Mouse (Mus musculus) spleen, adult 12 weeks (tissue): ENCODE measurements around the gene Hist1h2bn.
"Not testable (repeated sequence)": the region's sequence is repeated elsewhere in the genome, so short reads cannot be mapped to it uniquely, and the experiment has no call there.

Experiments
- DNase-seq: peaks from one replicate; pipeline ENCODE4 v3.0.0; 2022; ENCODE audit warnings: low spot score

The Hist1h2bn gene

GRCm38 (mm10) chr13:21781639-21782038 lies 27.7 kb downstream of the Hist1h2bn start:
- no peak for DNase-seq

- DNase-seq: peak; percentile 72
Measured at GRCm38 (mm10) chr13:21782361-21783254, 28.7 kb downstream of the Hist1h2bn start.

- peak; percentile 68 for DNase-seq
Measured at GRCm38 (mm10) chr13:21783255-21783617, 29.3 kb downstream of the Hist1h2bn start, which contains the start of gene Hist1h3i. Gene Hist1h3i, minus strand, starts transcription at chr13:21783370.

- DNase-seq: peak; percentile 65
Measured at GRCm38 (mm10) chr13:21783734-21784161, 29.8 kb downstream of the Hist1h2bn start.

GRCm38 (mm10) chr13:21784311-21784710 lies 30.4 kb downstream of the Hist1h2bn start:
- no peak for DNase-seq

GRCm38 (mm10) chr13:21786189-21786898 lies 32.4 kb downstream of the Hist1h2bn start:
- no peak for DNase-seq

- DNase-seq: peak; percentile 88
Measured at GRCm38 (mm10) chr13:21786899-21787629, 33.1 kb downstream of the Hist1h2bn start, which contains the start of the genes Hist1h2an and Hist1h2bp. Gene Hist1h2an, minus strand, starts transcription at chr13:21787218. Gene Hist1h2bp, plus strand, starts transcription at chr13:21787461.

GRCm38 (mm10) chr13:21787760-21788593 lies 34.1 kb downstream of the Hist1h2bn start:
- no peak for DNase-seq

- DNase-seq: no peak
Measured at GRCm38 (mm10) chr13:21789925-21790324, 36.0 kb downstream of the Hist1h2bn start.

GRCm38 (mm10) chr13:21790601-21791283 lies 36.8 kb downstream of the Hist1h2bn start:
- no peak for DNase-seq

- DNase-seq: no peak
Measured at GRCm38 (mm10) chr13:21795584-21795983, 41.7 kb downstream of the Hist1h2bn start.

GRCm38 (mm10) chr13:21797163-21797562 lies 43.2 kb downstream of the Hist1h2bn start:
- not testable (repeated sequence) for DNase-seq

- not testable (repeated sequence) for DNase-seq
Measured at GRCm38 (mm10) chr13:21803058-21803457, 49.1 kb downstream of the Hist1h2bn start.
